Mouse (Mus musculus): Measurements from ENCODE around the gene Hsp90ab1.

Gene Hsp90ab1

GRCm38 (mm10) chr17:45543115-45543514 is 30.0 kb downstream of the Hsp90ab1 start:
- DNase-seq (ENCODE audit: low spot score in 2 of 2): no peak

- DNase-seq (ENCODE audit: low spot score in 2 of 2): no peak
Measured at GRCm38 (mm10) chr17:45542705-45543104, 30.4 kb downstream of the Hsp90ab1 start.

- DNase-seq (ENCODE audit: low spot score in 2 of 2): no peak
Measured at GRCm38 (mm10) chr17:45542129-45542528, 30.9 kb downstream of the Hsp90ab1 start.

GRCm38 (mm10) chr17:45539664-45540063 is 33.4 kb downstream of the Hsp90ab1 start:
- DNase-seq (ENCODE audit: low spot score in 2 of 2): no peak

GRCm38 (mm10) chr17:45538394-45538793 is 34.7 kb downstream of the Hsp90ab1 start:
- no peak for DNase-seq (ENCODE audit: low spot score in 2 of 2)

GRCm38 (mm10) chr17:45536264-45536663 is 36.8 kb downstream of the Hsp90ab1 start:
- DNase-seq (ENCODE audit: low spot score in 2 of 2): no peak

- no peak for DNase-seq (ENCODE audit: low spot score in 2 of 2)
Measured at GRCm38 (mm10) chr17:45532896-45533295, 40.2 kb downstream of the Hsp90ab1 start.

GRCm38 (mm10) chr17:45530346-45530782 is 42.7 kb downstream of the Hsp90ab1 start:
- no peak for DNase-seq (ENCODE audit: low spot score in 2 of 2)

GRCm38 (mm10) chr17:45526571-45526970 is 46.5 kb downstream of the Hsp90ab1 start:
- no peak for DNase-seq (ENCODE audit: low spot score in 2 of 2)

GRCm38 (mm10) chr17:45524961-45525360 is 48.1 kb downstream of the Hsp90ab1 start:
- DNase-seq (ENCODE audit: low spot score in 2 of 2): no peak

- DNase-seq (ENCODE audit: low spot score in 2 of 2): no peak
Measured at GRCm38 (mm10) chr17:45523263-45523662, 49.8 kb downstream of the Hsp90ab1 start, which contains the start of gene Tcte1. TSS of gene Tcte1 (plus strand) at chr17:45523434.

- no peak for DNase-seq (ENCODE audit: low spot score in 2 of 2)
Measured at GRCm38 (mm10) chr17:45520136-45520535, 52.9 kb downstream of the Hsp90ab1 start.

GRCm38 (mm10) chr17:45518766-45519475 is 54.1 kb downstream of the Hsp90ab1 start:
- DNase-seq (ENCODE audit: low spot score in 2 of 2): no peak
